21 mouse cellular contexts compared by ENCODE assay signal in the genomic region with DNA sequence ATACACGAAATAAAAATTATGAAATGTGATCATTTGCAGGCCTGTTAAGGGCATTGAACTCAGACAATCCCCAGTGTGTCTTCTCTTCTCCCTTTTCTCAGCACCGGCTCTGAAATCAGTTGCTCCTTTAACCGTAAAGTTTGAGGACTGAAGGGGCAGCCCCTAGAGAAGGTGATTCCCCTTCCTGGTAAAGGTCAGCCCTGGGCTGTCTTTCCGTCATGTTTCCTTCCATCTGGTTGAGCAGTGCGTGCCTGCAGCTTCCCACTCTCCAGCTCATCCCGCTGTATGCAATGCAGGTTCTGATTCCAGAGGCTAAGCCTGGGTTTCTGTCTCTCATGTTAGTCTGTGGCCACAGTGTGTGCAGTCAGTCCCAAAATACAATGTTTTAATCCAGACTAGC. TPM values are rescaled to one million over a fixed set of nuclear protein-coding genes. Genes with fewer than 3 reads are reported as not detected.
DNase-seq lines count a peak whose midpoint lies in the region; ATAC-seq and TF ChIP-seq lines count a peak whose summit lies in the region.
"Had no signal": no experiment of that assay in that cellular context is flagged by ENCODE, and none has a peak within 500 bp of the region (broad histone marks: within the 10 kb centered on the region; RNA-seq: fewer than 3 reads in every experiment).

No protein-coding gene starts in this region.

- ATAC-seq in forebrain, embryonic 11.5 days (replicated peaks; ENCODE audit: low FRiP score): no peak
- peak; percentile 84 for ATAC-seq in inflammation-experienced regulatory T-cells, adult 6 months
- ATAC-seq: forebrain, embryonic 13.5 days; forebrain, postnatal 0 days; Patski had no signal

- in situ Hi-C loops in CH12.LX (cut with MboI; ENCODE audit: low pct_ligation_motif_present, low pct_unique_long_range_greater_than_20kb, low sequenced_read_pairs): loop anchor here (5.0 kb wide), 1 partner anchor 42 kb away; a partner anchor contains a TSS

- dilution Hi-C loops in CH12.LX (cut with MboI; ENCODE audit: extremely low pct_ligation_motif_present, extremely low pct_unique_long_range_greater_than_20kb, low sequenced_read_pairs): no loop called here

- 89% methylated on average over 6 of the region's 6 CpGs for WGBS in forebrain, embryonic 11.5 days
- 86% methylated on average over 6 of the region's 6 CpGs for WGBS in forebrain, embryonic 10.5 days

- no peaks in the 10 kb centered on the region for H3K27me3 ChIP-seq in forebrain, embryonic 11.5 days (ENCODE audit: control insufficient read depth, insufficient read depth, low read length)
- no peaks in the 10 kb centered on the region for H3K27me3 ChIP-seq in forebrain, embryonic 10.5 days (ENCODE audit: poor library complexity, severe bottlenecking)
- H3K27me3 ChIP-seq in CH12.LX (replicated peaks): no peaks in the 10 kb centered on the region
- H3K27me3 ChIP-seq: embryonic facial prominence, embryonic 12.5 days; forebrain, embryonic 13.5 days; hindbrain, embryonic 15.5 days; Patski had no signal

- H3K9me3 ChIP-seq in forebrain, embryonic 11.5 days (ENCODE audit: control insufficient read depth, low read length): no peaks in the 10 kb centered on the region
- H3K9me3 ChIP-seq in forebrain, embryonic 10.5 days: no peaks in the 10 kb centered on the region
- no peaks in the 10 kb centered on the region for H3K9me3 ChIP-seq in CH12.LX (replicated peaks; ENCODE audit: low read length)
- H3K9me3 ChIP-seq: embryonic facial prominence, embryonic 12.5 days; forebrain, embryonic 13.5 days; hindbrain, embryonic 15.5 days had no signal

- no peak overlapping the region for H3K4me3 ChIP-seq in forebrain, embryonic 11.5 days (ENCODE audit: low read depth, low read length)
- H3K4me3 ChIP-seq in forebrain, embryonic 10.5 days: no peak overlapping the region
- peak overlapping the region in 1 of 3 experiments; percentile 15 for H3K4me3 ChIP-seq in CH12.LX (replicated peaks in 1 of 3; ENCODE audit: low read depth in 2 of 3, low read length in 2 of 3, poor library complexity in 1 of 3)
- no peak overlapping the region for H3K4me3 ChIP-seq in layer of hippocampus, adult 2 months
- H3K4me3 ChIP-seq: embryonic facial prominence, embryonic 12.5 days; forebrain, embryonic 13.5 days; gastrocnemius, adult 2 months; hindbrain, embryonic 15.5 days had no signal

- TF ChIP-seq CTCF in CH12.LX (conservative IDR thresholded peaks at IDR 0.05 in 1 of 2, IDR thresholded peaks at IDR 0.05 in 1 of 2; ENCODE audit: low read depth in 2 of 2, low read length in 2 of 2): no peak
- no peak for TF ChIP-seq CTCF in layer of hippocampus, adult 2 months (conservative IDR thresholded peaks at IDR 0.05)

- no peaks in the 10 kb centered on the region; the same call in 1 of the 2 replicates for H3K79me2 ChIP-seq in CH12.LX (replicated peaks; ENCODE audit: control insufficient read depth, extremely low read depth, insufficient read depth, poor library complexity, severe bottlenecking)

- DNase-seq in forebrain, embryonic 11.5 days (ENCODE audit: low spot score): peak; percentile 28
- no peak for DNase-seq in forebrain, embryonic 10.5 days (ENCODE audit: extremely low spot score, low spot score)
- DNase-seq in CD4-positive helper T cell, adult 2 months (ENCODE audit: low read depth, low spot score): peak; percentile 18
- DNase-seq in CH12.LX (ENCODE audit: extremely low read depth): peak; percentile 87
- DNase-seq in adrenal gland, postnatal 25 days: no peak
- DNase-seq in layer of hippocampus, adult 2 months (ENCODE audit: low spot score in 2 of 2): no peak
- DNase-seq in retina, embryonic 14.5 days (ENCODE audit: low spot score): no peak
- DNase-seq: adrenal gland, adult 2 months; gastrocnemius, adult 2 months; gastrocnemius, postnatal 36 days; heart, adult 18-20 months; heart, postnatal 36 days; kidney, adult 11 months had no signal

- TF ChIP-seq POLR2A in CH12.LX (IDR thresholded peaks at IDR 0.05; ENCODE audit: low read depth, low read length): no peak

- TF ChIP-seq EP300 in CH12.LX (IDR thresholded peaks at IDR 0.05; ENCODE audit: low read length): peak; percentile 81

- H3K27ac ChIP-seq in forebrain, embryonic 11.5 days (ENCODE audit: low read depth, low read length): no peak overlapping the region
- no peak overlapping the region for H3K27ac ChIP-seq in forebrain, embryonic 10.5 days
- peak overlapping the region; percentile 85 for H3K27ac ChIP-seq in CH12.LX (ENCODE audit: insufficient read depth, low read depth)
- no peak overlapping the region for H3K27ac ChIP-seq in layer of hippocampus, adult 2 months
- H3K27ac ChIP-seq: embryonic facial prominence, embryonic 12.5 days; forebrain, embryonic 13.5 days; gastrocnemius, adult 2 months; hindbrain, embryonic 15.5 days had no signal

- H3K4me2 ChIP-seq in forebrain, embryonic 11.5 days (ENCODE audit: low read depth, low read length, severe bottlenecking): no peak overlapping the region
- H3K4me2 ChIP-seq in CH12.LX (ENCODE audit: insufficient read depth, low read depth, poor library complexity, severe bottlenecking): peak overlapping the region; percentile 74
- H3K4me2 ChIP-seq: embryonic facial prominence, embryonic 12.5 days; forebrain, embryonic 13.5 days; heart, embryonic 11.5 days; hindbrain, embryonic 15.5 days had no signal

- H3K4me1 ChIP-seq in forebrain, embryonic 11.5 days (replicated peaks; ENCODE audit: control insufficient read depth, insufficient read depth, low read length): no peaks in the 10 kb centered on the region
- no peaks in the 10 kb centered on the region for H3K4me1 ChIP-seq in forebrain, embryonic 10.5 days
- peaks cover 24 to 88% of the 10 kb centered on the region in 2 experiments for H3K4me1 ChIP-seq in CH12.LX (ENCODE audit: control insufficient read depth in 1 of 2, insufficient read depth in 2 of 2)
- H3K4me1 ChIP-seq: embryonic facial prominence, embryonic 12.5 days; forebrain, embryonic 13.5 days; hindbrain, embryonic 15.5 days had no signal

- H3K36me3 ChIP-seq in forebrain, embryonic 11.5 days (ENCODE audit: control insufficient read depth, insufficient read depth, low read length): no peaks in the 10 kb centered on the region; the same call in 1 of the 2 replicates
- peaks cover 42% of the 10 kb centered on the region for H3K36me3 ChIP-seq in forebrain, embryonic 10.5 days (replicated peaks)
- peaks cover 25 to 44% of the 10 kb centered on the region in 2 experiments for H3K36me3 ChIP-seq in CH12.LX (replicated peaks in 1 of 2; ENCODE audit: control insufficient read depth in 1 of 2, insufficient read depth in 1 of 2, low read length in 1 of 2)

- TF ChIP-seq RAD21 in CH12.LX (IDR thresholded peaks at IDR 0.05; ENCODE audit: low read depth, low read length): no peak

- H3K9ac ChIP-seq in forebrain, embryonic 11.5 days (ENCODE audit: low read length): no peak overlapping the region
- H3K9ac ChIP-seq in CH12.LX (ENCODE audit: insufficient read depth, low read depth): peak overlapping the region; percentile 36; the same call in 1 of the 2 replicates
- H3K9ac ChIP-seq: embryonic facial prominence, embryonic 12.5 days; forebrain, embryonic 13.5 days; forebrain, postnatal 0 days; hindbrain, embryonic 15.5 days had no signal

TF ChIP-seq in CH12.LX, 34 proteins besides CTCF, POLR2A, EP300 and RAD21 (continues in another document):
- TF ChIP-seq NELFE (IDR thresholded peaks at IDR 0.05; ENCODE audit: low read depth, low read length): 0 out of 2 replicates have a peak, but pooled peaks have one; percentile 4
- TF ChIP-seq MYC (IDR thresholded peaks at IDR 0.05; ENCODE audit: low read depth, low read length): no peak
- no peak for TF ChIP-seq MAZ (IDR thresholded peaks at IDR 0.05; ENCODE audit: low read depth, low read length)
- TF ChIP-seq ETS1 (conservative IDR thresholded peaks at IDR 0.05; ENCODE audit: low read depth, low read length): peak; percentile 65; the same call in 1 of the 2 replicates

RNA-seq across cellular contexts. Expression of a gene that starts 35.4 kb away (rescaled TPM):
- polyA plus RNA-seq in forebrain, embryonic 11.5 days (2014; fragmentation: Nextera tagmentation; extraction: Ambion mirVana): 64.5 and 69.2 TPM in 2 replicates
- polyA plus RNA-seq in forebrain, embryonic 10.5 days (2016; fragmentation: Nextera tagmentation; extraction: Ambion mirVana): 61.0 and 61.5 TPM in 2 replicates
- total RNA-seq in CH12.LX (2012; rRNA removed): 32.4 and 46.9 TPM in 2 replicates
- total RNA-seq in CH12.LX (2014; rRNA removed): 132 and 140 TPM in 2 replicates
- 101 and 121 TPM in 2 replicates for polyA plus RNA-seq in CH12.LX (2012; ENCODE audit: insufficient read length, low read depth)
- 10 to 100 TPM; 28.2 to 41.6 (median 36.0) TPM for polyA plus RNA-seq in inflammation-experienced regulatory T-cells, adult 6 months (2017; shearing (Covaris generic))
- 36.2 and 38.2 TPM in 2 replicates for total RNA-seq in adrenal gland, postnatal 25 days (2021)
- total RNA-seq in layer of hippocampus, adult 2 months (2021): 10 to 100 TPM; 30.5 to 31.7 TPM

RNA-seq across cellular contexts. Expression of a gene that starts 42.1 kb away (rescaled TPM):
- 19.2 and 19.5 TPM in 2 replicates for polyA plus RNA-seq in forebrain, embryonic 11.5 days (2014; fragmentation: Nextera tagmentation; extraction: Ambion mirVana)
- 18.6 and 20.2 TPM in 2 replicates for polyA plus RNA-seq in forebrain, embryonic 10.5 days (2016; fragmentation: Nextera tagmentation; extraction: Ambion mirVana)
- 36.0 and 38.1 TPM in 2 replicates for total RNA-seq in CH12.LX (2012; rRNA removed)
- 31.9 and 39.2 TPM in 2 replicates for total RNA-seq in CH12.LX (2014; rRNA removed)
- 45.2 and 55.9 TPM in 2 replicates for polyA plus RNA-seq in CH12.LX (2012; ENCODE audit: insufficient read length, low read depth)
- polyA plus RNA-seq in inflammation-experienced regulatory T-cells, adult 6 months (2017; shearing (Covaris generic)): 10 to 100 TPM; 22.1 to 32.7 (median 24.1) TPM
- total RNA-seq in adrenal gland, postnatal 25 days (2021): 90.3 and 96.4 TPM in 2 replicates
- 10 to 100 TPM; 77.1 to 78.0 TPM for total RNA-seq in layer of hippocampus, adult 2 months (2021)

RNA-seq across cellular contexts. Expression of a gene that starts 50.4 kb away (rescaled TPM):
- not detected in 2 replicates for polyA plus RNA-seq in forebrain, embryonic 11.5 days (2014; fragmentation: Nextera tagmentation; extraction: Ambion mirVana)
- polyA plus RNA-seq in forebrain, embryonic 10.5 days (2016; fragmentation: Nextera tagmentation; extraction: Ambion mirVana): not detected in 2 replicates
- total RNA-seq in CH12.LX (2012; rRNA removed) (1.5 and 2.5 TPM in 2 replicates), CH12.LX (2014; rRNA removed) (2.5 and 2.9 TPM in 2 replicates)
- polyA plus RNA-seq in CH12.LX (2012; ENCODE audit: insufficient read length, low read depth): 30.4 and 36.0 TPM in 2 replicates
- polyA plus RNA-seq in inflammation-experienced regulatory T-cells, adult 6 months (2017; shearing (Covaris generic)): 10 to 100 TPM in 1 of 3 experiments, 1 to 10 TPM in 2; 3.2 to 23.9 (median 7.7) TPM
- total RNA-seq in adrenal gland, postnatal 25 days (2021): 0.33 and 0.39 TPM in 2 replicates
- total RNA-seq in layer of hippocampus, adult 2 months (2021): not detected
- total RNA-seq: forebrain, postnatal 0 days; gastrocnemius, adult 2 months; gastrocnemius, postnatal 36 days had no signal
- polyA plus RNA-seq: C2C12 had no signal

RNA-seq across cellular contexts. Expression of a gene that starts 53.2 kb away (rescaled TPM):
- 24.3 and 26.4 TPM in 2 replicates for polyA plus RNA-seq in forebrain, embryonic 11.5 days (2014; fragmentation: Nextera tagmentation; extraction: Ambion mirVana)
- 15.5 and 17.0 TPM in 2 replicates for polyA plus RNA-seq in forebrain, embryonic 10.5 days (2016; fragmentation: Nextera tagmentation; extraction: Ambion mirVana)
- total RNA-seq in CH12.LX (2012; rRNA removed): 11.7 and 13.1 TPM in 2 replicates
- 28.9 and 29.4 TPM in 2 replicates for total RNA-seq in CH12.LX (2014; rRNA removed)
- 47.2 and 55.7 TPM in 2 replicates for polyA plus RNA-seq in CH12.LX (2012; ENCODE audit: insufficient read length, low read depth)
- polyA plus RNA-seq in inflammation-experienced regulatory T-cells, adult 6 months (2017; shearing (Covaris generic)): 10 to 100 TPM; 31.7 to 38.5 (median 32.9) TPM
- 52.8 and 78.7 TPM in 2 replicates for total RNA-seq in adrenal gland, postnatal 25 days (2021)
- 10 to 100 TPM; 28.5 to 28.9 TPM for total RNA-seq in layer of hippocampus, adult 2 months (2021)

Comparison
In these comparisons a context has a peak if more than half of its experiments do, and no peak if none do; other contexts are left out.
1. DNase-seq: peak in forebrain, embryonic 11.5 days (single experiment), CD4-positive helper T cell, adult 2 months (single experiment) and CH12.LX (single experiment); none in forebrain, embryonic 10.5 days (single experiment), adrenal gland, postnatal 25 days (single experiment), layer of hippocampus, adult 2 months (0 of 2) and retina, embryonic 14.5 days (single experiment).